Mouse (Mus musculus): ENCODE results near the gene Gm43951. TPM values are rescaled to one million over a fixed set of nuclear protein-coding genes. Genes with fewer than 3 reads are reported as not detected.
A peak's percentile ranks its signal among the peaks of the same experiment; 100 is the strongest.

Gene Gm43951
- total and polyA plus RNA-seq, 3 experiments = 1.5 to 2.0 TPM; not detected in 1

DNA sequence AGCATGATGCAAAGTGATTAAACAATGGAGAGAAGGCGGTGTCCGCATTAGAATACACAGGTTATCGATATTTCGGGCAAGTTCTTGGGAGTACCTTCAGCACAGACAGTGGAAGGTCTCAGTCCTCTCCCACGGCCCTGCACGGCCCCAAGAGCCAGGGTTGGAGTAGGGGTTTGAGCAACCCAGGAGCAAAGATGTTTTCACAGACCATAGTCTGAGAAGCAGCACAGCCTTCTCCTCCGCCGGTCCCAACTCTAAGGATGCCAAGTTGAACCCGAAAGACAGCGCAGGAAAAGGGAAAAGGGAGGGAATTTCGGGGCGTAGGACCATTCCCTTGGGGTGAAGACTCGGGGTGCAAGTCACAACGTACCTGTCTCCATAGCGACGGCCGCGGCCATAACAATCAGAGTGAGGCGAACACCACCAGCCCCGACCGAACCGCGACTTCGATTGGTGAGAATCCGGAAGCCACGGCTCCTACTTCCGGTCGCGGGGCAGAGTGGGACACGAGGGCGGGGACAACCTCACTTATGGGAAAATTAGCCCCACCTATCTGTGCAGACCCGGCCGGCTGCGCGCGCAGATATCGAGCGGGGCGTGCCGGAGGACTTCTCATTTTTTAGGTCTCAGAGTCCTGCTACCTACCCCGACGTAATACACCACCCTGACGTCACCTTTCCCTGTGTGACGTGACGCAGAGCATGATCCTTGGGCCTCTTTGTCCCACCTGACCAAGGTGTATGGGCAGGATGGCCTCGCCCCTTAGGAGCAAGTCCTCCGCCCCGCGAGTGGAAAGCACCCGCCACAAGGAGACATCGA is 8.2 kb upstream of the Gm43951 start:
- Histone ChIP-seq H3K4me1 (ENCODE audit: control insufficient read depth in 1 of 2, insufficient read depth in 2 of 2, low read length in 2 of 2) (peaks cover 0 to 7% of the 10 kb centered on the region in 2 experiments; a peak in 2 of 4 replicates), H3K79me2 (ENCODE audit: control insufficient read depth, insufficient read depth, low read length, poor library complexity) (peaks cover 3% of the 10 kb centered on the region), H3K9ac (ENCODE audit: control insufficient read depth, low read depth, low read length, poor library complexity, severe bottlenecking) (peak overlapping the region; percentile 64), H3K27ac (ENCODE audit: control insufficient read depth, low read depth, low read length) (no peak overlapping the region), H3K9me3 (replicated peaks; ENCODE audit: insufficient read depth, low read length) (no peaks in the 10 kb centered on the region), H3K36me3 (ENCODE audit: control insufficient read depth in 1 of 2, insufficient read depth in 2 of 2, low read length in 2 of 2) (peaks cover 0 to 4% of the 10 kb centered on the region in 2 experiments; a peak in 2 of 4 replicates), H3K4me3 (ENCODE audit: control insufficient read depth in 1 of 2, insufficient read depth in 1 of 2, low read depth in 2 of 2, low read length in 2 of 2) (peak overlapping the region; percentile 87 to 90), H3K27me3 (ENCODE audit: control insufficient read depth in 1 of 2, insufficient read depth in 2 of 2, low read length in 2 of 2) (no peaks in the 10 kb centered on the region)
- DNase-seq (ENCODE audit: low read depth, low spot score) = peak; percentile 99
- TF ChIP-seq HCFC1 (IDR thresholded peaks at IDR 0.05; ENCODE audit: low read depth, low read length) (peak; percentile 89), MYB (IDR thresholded peaks at IDR 0.05; ENCODE audit: low read depth, low read length) (no peak), CHD1 (IDR thresholded peaks at IDR 0.05; ENCODE audit: low read depth, low read length) (no peak), ETS1 (IDR thresholded peaks at IDR 0.05; ENCODE audit: low read depth, low read length) (peak; percentile 70), POLR2AphosphoS5 (IDR thresholded peaks at IDR 0.05; ENCODE audit: borderline replicate concordance, low read depth, low read length) (no peak), BHLHE40 (IDR thresholded peaks at IDR 0.05; ENCODE audit: borderline replicate concordance, low read depth, low read length) (no peak), ZNF384 (IDR thresholded peaks at IDR 0.05; ENCODE audit: low read depth, low read length) (no peak), ELF1 (IDR thresholded peaks at IDR 0.05; ENCODE audit: low read depth, low read length) (peak; percentile 91), ZMIZ1 (IDR thresholded peaks at IDR 0.05; ENCODE audit: low read depth, low read length) (peak; percentile 36; the same call in 1 of the 2 replicates), GATA1 (IDR thresholded peaks at IDR 0.05; ENCODE audit: low read depth, low read length) (no peak), ZC3H11A (IDR thresholded peaks at IDR 0.05; ENCODE audit: low read depth, low read length) (no peak), GABPA (IDR thresholded peaks at IDR 0.05; ENCODE audit: low read depth, low read length) (peak; percentile 82; the same call in 1 of the 2 replicates), SIN3A (IDR thresholded peaks at IDR 0.05; ENCODE audit: low read length) (peak; percentile 95), MEF2A (IDR thresholded peaks at IDR 0.05; ENCODE audit: extremely low read depth, insufficient replicate concordance, low read depth, low read length, poor library complexity, severe bottlenecking) (no peak), POLR2A (IDR thresholded peaks at IDR 0.05; ENCODE audit: control insufficient read depth in 1 of 2, insufficient read depth in 1 of 2, low read depth in 1 of 2, low read length in 2 of 2, poor library complexity in 1 of 2) (peak; percentile 61 to 79; a peak in 3 of 4 replicates), MAX (IDR thresholded peaks at IDR 0.05; ENCODE audit: low read length) (peak; percentile 68), RCOR1 (IDR thresholded peaks at IDR 0.05; ENCODE audit: low read depth, low read length) (no peak), UBTF (IDR thresholded peaks at IDR 0.05; ENCODE audit: borderline replicate concordance, insufficient read depth, low read depth, low read length) (no peak), ZKSCAN1 (IDR thresholded peaks at IDR 0.05; ENCODE audit: low read depth, low read length) (no peak), TBP (IDR thresholded peaks at IDR 0.05; ENCODE audit: low read depth, low read length) (peak; percentile 42; the same call in 1 of the 2 replicates), NELFE (IDR thresholded peaks at IDR 0.05; ENCODE audit: low read depth, low read length) (peak; percentile 63; the same call in 1 of the 2 replicates), MAZ (IDR thresholded peaks at IDR 0.05; ENCODE audit: low read depth, low read length) (no peak), CHD2 (IDR thresholded peaks at IDR 0.05; ENCODE audit: low read length) (no peak), MYC (IDR thresholded peaks at IDR 0.05; ENCODE audit: low read depth, low read length) (peak; percentile 70; the same call in 1 of the 2 replicates), MXI1 (IDR thresholded peaks at IDR 0.05; ENCODE audit: low read depth, low read length) (no peak; the same call in none of the 2 replicates), POLR2AphosphoS2 (IDR thresholded peaks at IDR 0.05; ENCODE audit: low read length) (peak; percentile 71; the same call in 1 of the 2 replicates), EP300 (IDR thresholded peaks at IDR 0.05; ENCODE audit: low read depth in 1 of 2, low read length in 2 of 2) (peak in 1 of 2 experiments; percentile 3; a peak in 1 of 4 replicates), USF1 (IDR thresholded peaks at IDR 0.05; ENCODE audit: low read depth, low read length) (peak; percentile 53; the same call in 1 of the 2 replicates), KAT2A (conservative IDR thresholded peaks at IDR 0.05; ENCODE audit: low read depth, low read length) (no peak; the same call in 1 of the 2 replicates), MAFK (IDR thresholded peaks at IDR 0.05; ENCODE audit: borderline replicate concordance, low read depth, low read length) (no peak), NRF1 (IDR thresholded peaks at IDR 0.05; ENCODE audit: insufficient read depth, low read depth, low read length, poor library complexity, severe bottlenecking) (peak; percentile 79), E2F4 (IDR thresholded peaks at IDR 0.05; ENCODE audit: borderline replicate concordance, low read depth, low read length) (no peak), RAD21 (IDR thresholded peaks at IDR 0.05; ENCODE audit: low read depth, low read length) (no peak), TAL1 (IDR thresholded peaks at IDR 0.05; ENCODE audit: low read length) (no peak), SMC3 (IDR thresholded peaks at IDR 0.05; ENCODE audit: low read depth, low read length) (no peak), CTCF (IDR thresholded peaks at IDR 0.05 in 2 of 3, conservative IDR thresholded peaks at IDR 0.05 in 1 of 3; ENCODE audit: control insufficient read depth in 1 of 3, insufficient read depth in 1 of 3, low read depth in 2 of 3, low read length in 3 of 3, poor library complexity in 1 of 3, severe bottlenecking in 1 of 3) (no peak)

Data from MEL (cell line).